Mouse (Mus musculus) bone marrow, adult 2 months (tissue): ENCODE results near the gene Zbtb9.

Source experiments
- CTCF ChIP-seq: fragments of 200-500 bp; IDR thresholded peaks from 2 replicates; pipeline ENCODE4 v1.5.1; 2011; ENCODE audit warnings: low read length, control low read depth; ENCODE audit not compliant: control insufficient read depth, insufficient read depth
- POLR2A ChIP-seq: fragments of 200-500 bp; IDR thresholded peaks from 2 replicates; pipeline ENCODE4 v1.6.1; 2011; ENCODE audit warnings: low read depth, mild to moderate bottlenecking, control low read depth, low read length, borderline replicate concordance; ENCODE audit not compliant: control insufficient read depth

DNA sequence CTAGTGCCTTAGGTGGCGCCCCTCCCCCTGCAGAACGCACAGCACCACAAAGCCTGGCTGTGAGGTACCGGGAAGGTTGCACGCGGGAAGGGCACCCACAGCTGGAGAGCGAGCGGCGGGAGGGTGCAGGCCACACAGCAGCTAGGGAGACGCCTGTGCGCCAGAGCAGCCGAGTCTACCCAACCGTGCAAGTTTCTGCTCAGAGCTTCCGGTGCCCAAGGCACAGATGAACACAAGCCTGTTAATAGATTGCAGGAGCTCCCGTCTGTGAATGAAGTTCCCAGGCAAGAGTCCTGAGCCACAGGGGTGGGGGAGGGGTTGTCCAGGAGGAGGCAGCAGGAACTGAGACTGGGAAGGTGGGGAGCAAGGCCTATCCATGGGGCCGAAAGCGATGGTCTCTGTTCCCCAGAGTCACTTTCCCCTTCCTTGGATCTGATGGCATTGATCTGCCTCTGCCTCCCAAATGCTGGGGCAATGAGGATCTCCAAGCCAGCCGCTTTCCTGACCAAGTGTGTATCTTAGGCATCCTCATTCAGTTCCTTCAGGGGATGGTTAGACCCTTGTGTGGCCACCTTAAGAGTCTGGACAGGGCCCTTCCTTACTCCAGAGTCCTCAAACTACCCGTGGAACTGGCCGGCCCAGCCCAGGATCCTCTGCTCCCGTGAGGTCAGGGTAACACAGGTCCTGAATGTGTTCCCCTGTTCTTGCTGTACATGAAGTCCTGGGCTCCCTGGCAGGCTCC, 67.5 kb downstream of the Zbtb9 start:
- TF ChIP-seq CTCF (no peak), POLR2A (no peak)
